Comparison of ENCODE assay signal across 8 mouse cellular contexts in genomic region chr3:60570491-60571022, GRCm38 (mm10).
DNase-seq lines count a peak whose midpoint lies in the region; ATAC-seq lines count a peak whose summit lies in the region.

No protein-coding gene starts in this region.

- H3K4me3 ChIP-seq in liver, embryonic 12.5 days = no peak overlapping the region
- no peak overlapping the region for H3K4me3 ChIP-seq in stomach, embryonic 15.5 days (replicated peaks)

- peaks cover 14% of the 10 kb centered on the region; the same call in 1 of the 2 replicates for H3K36me3 ChIP-seq in liver, embryonic 12.5 days
- H3K36me3 ChIP-seq in stomach, embryonic 15.5 days = no peaks in the 10 kb centered on the region

- 0 out of 2 replicates have a peak overlapping the region, but pooled peaks have one; percentile 47 for H3K9ac ChIP-seq in liver, embryonic 12.5 days
- H3K9ac ChIP-seq in stomach, embryonic 15.5 days = no peak overlapping the region

- peak; percentile 85 for DNase-seq in gastrocnemius, adult 18-20 months (ENCODE audit: low spot score)
- no peak for DNase-seq in gastrocnemius, postnatal 10 days
- DNase-seq in A20 (ENCODE audit: low read depth, low spot score) = peak; percentile 58
- peak; percentile 53 for DNase-seq in c-Kit-positive CD71-negative TER-119-negative erythroid progenitor cells, embryonic 14.5 days (ENCODE audit: low read depth)
- peak; percentile 64 to 79 for DNase-seq in heart, adult 9 months (ENCODE audit: low spot score in 2 of 2)
- DNase-seq in thymus, postnatal 4 days = no peak

- peak overlapping the region; percentile 83 for H3K27ac ChIP-seq in liver, embryonic 12.5 days
- no peak overlapping the region for H3K27ac ChIP-seq in stomach, embryonic 15.5 days

- WGBS in liver, embryonic 12.5 days (ENCODE audit: insufficient replicate concordance) = 33% methylated on average over 5 of the region's 5 CpGs
- 30% methylated on average over 5 of the region's 5 CpGs for WGBS in stomach, embryonic 15.5 days

- H3K4me1 ChIP-seq in liver, embryonic 12.5 days = peaks cover 77% of the 10 kb centered on the region
- H3K4me1 ChIP-seq in stomach, embryonic 15.5 days = peaks cover 19% of the 10 kb centered on the region

- H3K27me3 ChIP-seq in liver, embryonic 12.5 days (replicated peaks) = no peaks in the 10 kb centered on the region
- no peaks in the 10 kb centered on the region for H3K27me3 ChIP-seq in stomach, embryonic 15.5 days (replicated peaks)

- peak overlapping the region; percentile 43 for H3K4me2 ChIP-seq in liver, embryonic 12.5 days
- H3K4me2 ChIP-seq in stomach, embryonic 15.5 days = no peak overlapping the region

- no peaks in the 10 kb centered on the region for H3K9me3 ChIP-seq in liver, embryonic 12.5 days (replicated peaks)
- no peaks in the 10 kb centered on the region for H3K9me3 ChIP-seq in stomach, embryonic 15.5 days

- ATAC-seq in liver, embryonic 12.5 days = peak; percentile 82
- ATAC-seq in stomach, embryonic 15.5 days (ENCODE audit: insufficient read depth, low FRiP score, low read depth) = peak; percentile 77; the same call in 1 of the 2 replicates

Comparison
In these comparisons a context has a peak if more than half of its experiments do, and no peak if none do; other contexts are left out.
1. DNase-seq: peak in gastrocnemius, adult 18-20 months (single experiment), A20 (single experiment), c-Kit-positive CD71-negative TER-119-negative erythroid progenitor cells, embryonic 14.5 days (single experiment) and heart, adult 9 months (2 of 2); none in gastrocnemius, postnatal 10 days (single experiment) and thymus, postnatal 4 days (single experiment).